Mouse (Mus musculus): ENCODE results near the gene Olfr718-ps1. TPM values are rescaled to one million over a fixed set of nuclear protein-coding genes. Genes with fewer than 3 reads are reported as not detected.

The Olfr718-ps1 gene
- total and polyA plus RNA-seq, 2 experiments from 2014 or later, result not detected

DNA sequence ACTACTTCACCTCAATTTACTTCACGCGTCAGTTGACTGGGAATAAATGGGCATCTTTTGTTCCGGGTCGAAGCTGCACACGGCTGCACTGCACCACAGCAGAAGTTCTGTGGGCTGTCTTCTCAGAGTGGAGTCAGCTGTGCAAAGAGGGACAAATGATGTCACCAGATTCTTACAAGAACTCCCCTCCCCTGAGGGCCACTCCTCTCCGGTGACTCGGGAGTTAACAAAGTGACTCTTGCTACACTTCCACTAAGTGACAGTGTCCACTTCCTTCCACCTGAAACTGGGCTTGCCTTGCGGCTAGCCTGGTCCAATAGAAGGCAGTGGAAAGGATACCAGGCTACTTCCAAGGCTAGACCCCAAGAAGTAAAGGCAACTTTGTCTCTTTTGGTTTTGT, 25.3 kb downstream of the Olfr718-ps1 start:
- H3K4me2 ChIP-seq (ENCODE audit: low read depth), result no peak overlapping the region
- H3K36me3 ChIP-seq (ENCODE audit: insufficient read depth), result no peaks in the 10 kb centered on the region
- peaks cover 8% of the 10 kb centered on the region; the same call in 1 of the 2 replicates for H3K4me1 ChIP-seq (ENCODE audit: insufficient read depth)
- TF ChIP-seq CTCF (IDR thresholded peaks at IDR 0.05; ENCODE audit: low read depth), result no peak
- H3K27ac ChIP-seq (ENCODE audit: low read depth, low read length), result no peak overlapping the region
- DNase-seq, result no peak
- 79% methylated on average over 8 of the region's 8 CpGs for whole genome bisulfite sequencing
- no peaks in the 10 kb centered on the region for H3K9me3 ChIP-seq (ENCODE audit: low read length)
- no peak overlapping the region for H3K9ac ChIP-seq
- ATAC-seq, result no peak
- H3K4me3 ChIP-seq (ENCODE audit: low read depth, low read length), result no peak overlapping the region
- H3K27me3 ChIP-seq (ENCODE audit: insufficient read depth, low read length), result no peaks in the 10 kb centered on the region

DNA sequence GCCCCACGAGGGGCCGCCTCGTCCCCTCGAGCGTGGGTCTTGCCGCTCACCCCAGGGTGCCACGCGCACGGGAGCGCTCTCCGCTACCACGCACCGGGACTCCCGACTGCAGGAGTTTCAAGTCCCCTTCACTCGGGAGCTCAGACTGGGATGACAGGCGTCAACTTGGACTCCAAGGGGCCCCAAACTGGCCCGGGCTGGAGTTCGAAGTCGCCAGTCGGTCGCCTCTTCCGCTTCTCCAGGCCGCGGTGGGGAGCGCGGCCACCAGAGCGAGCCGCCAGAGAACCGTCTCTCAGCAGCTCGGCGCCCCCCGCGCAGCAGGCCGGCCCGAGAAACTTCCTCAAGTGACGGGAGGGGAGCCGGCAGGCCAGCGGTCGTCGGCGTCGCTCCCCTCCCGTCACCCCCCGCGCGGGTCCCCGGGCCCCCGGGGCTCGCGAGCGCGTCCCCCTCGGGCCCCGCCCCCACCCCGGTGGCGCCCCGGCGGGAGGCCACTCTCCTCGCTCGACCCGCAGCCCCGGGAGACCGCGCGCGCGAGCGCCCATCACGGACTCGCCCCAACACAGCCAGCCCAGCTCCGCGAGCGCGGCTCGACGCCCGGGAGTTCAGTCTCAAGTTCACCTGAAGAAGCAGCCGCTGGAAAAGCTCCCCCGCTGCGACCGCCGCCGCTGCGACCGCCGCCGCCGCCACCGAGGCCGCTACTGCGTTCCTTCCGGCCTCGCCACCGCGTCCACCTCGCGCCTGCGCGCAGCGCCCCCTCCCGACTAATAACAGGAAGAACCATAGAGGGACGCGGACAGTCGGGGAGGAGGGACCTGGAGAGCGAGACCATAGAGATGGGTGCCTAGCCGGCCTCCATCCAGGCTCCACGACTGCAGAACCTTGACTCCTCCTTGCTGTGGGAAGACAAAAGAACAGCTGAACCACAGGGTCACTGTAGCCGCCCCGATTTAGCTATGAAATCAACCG, 34.8 kb downstream of the Olfr718-ps1 start, which contains the start of gene Rnf216:
Gene Rnf216, minus strand, starts transcription at position 714 of the 966 bp plus-strand sequence.
- peak; percentile 96 for DNase-seq
- Histone ChIP-seq H3K36me3 (ENCODE audit: insufficient read depth) (0 out of 2 replicates have a peak, but pooled peaks cover 4% of the 10 kb centered on the region), H3K4me3 (ENCODE audit: low read depth, low read length) (peak within 1 kb of the TSS; percentile 99), H3K27ac (ENCODE audit: low read depth, low read length) (peak within 1 kb of the TSS; percentile 79), H3K4me2 (ENCODE audit: low read depth) (peak within 1 kb of the TSS; percentile 88), H3K27me3 (ENCODE audit: insufficient read depth, low read length) (no peaks in the 10 kb centered on the region), H3K9me3 (ENCODE audit: low read length) (no peaks in the 10 kb centered on the region), H3K9ac (peak within 1 kb of the TSS; percentile 66), H3K4me1 (ENCODE audit: insufficient read depth) (no peaks in the 10 kb centered on the region)
- ATAC-seq, result peak; percentile 99
- 4% methylated on average over 107 of the region's 110 CpGs for WGBS
- TF ChIP-seq CTCF (IDR thresholded peaks at IDR 0.05; ENCODE audit: low read depth), result peak; percentile 90

DNA sequence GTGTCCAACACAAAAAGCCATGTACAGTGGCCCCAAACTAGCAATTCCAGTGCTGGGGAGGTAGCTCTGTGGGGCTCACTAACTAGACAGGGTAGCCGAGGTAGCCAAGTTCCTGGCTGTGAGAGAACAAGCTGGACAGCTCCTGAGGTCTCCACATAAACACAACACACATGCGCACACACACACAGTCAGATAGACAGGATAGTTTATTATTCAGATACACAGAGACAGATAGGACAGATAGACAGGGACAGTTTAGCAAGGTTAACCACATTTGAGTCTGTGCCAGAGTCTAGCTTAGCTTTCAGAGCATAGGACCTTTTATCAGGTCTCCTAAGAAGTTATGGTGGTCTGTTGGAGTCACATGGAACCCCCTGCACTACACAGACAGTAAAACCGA, 40.5 kb downstream of the Olfr718-ps1 start:
- 92% methylated on average over 3 of the region's 3 CpGs for WGBS

DNA sequence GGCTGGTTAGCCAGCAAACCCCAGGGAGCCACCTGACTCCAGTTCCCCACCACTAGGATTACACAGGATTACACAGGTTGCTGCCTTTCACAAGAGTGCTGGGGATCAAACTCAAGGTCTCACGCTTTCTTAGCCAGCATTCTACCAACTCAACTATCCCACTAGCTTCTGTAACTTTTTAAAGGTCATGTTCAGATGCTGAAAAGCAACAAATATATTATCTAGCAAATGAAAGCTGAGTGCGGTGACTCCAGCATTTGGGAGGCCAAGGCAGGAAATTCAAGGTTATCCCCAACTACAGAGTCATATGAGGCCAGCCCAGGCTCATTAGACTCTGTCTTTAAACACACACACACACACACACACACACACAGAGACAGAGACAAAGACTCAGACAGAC, 44.1 kb downstream of the Olfr718-ps1 start:
- Histone ChIP-seq H3K27ac (ENCODE audit: low read depth, low read length) (no peak overlapping the region), H3K4me1 (ENCODE audit: insufficient read depth) (no peaks in the 10 kb centered on the region), H3K9ac (no peak overlapping the region), H3K36me3 (ENCODE audit: insufficient read depth) (no peaks in the 10 kb centered on the region), H3K27me3 (ENCODE audit: insufficient read depth, low read length) (no peaks in the 10 kb centered on the region), H3K4me2 (ENCODE audit: low read depth) (no peak overlapping the region), H3K4me3 (ENCODE audit: low read depth, low read length) (no peak overlapping the region), H3K9me3 (ENCODE audit: low read length) (no peaks in the 10 kb centered on the region)
- DNase-seq (no peak), ATAC-seq (no peak)
- no peak for TF ChIP-seq CTCF (IDR thresholded peaks at IDR 0.05; ENCODE audit: low read depth)
- 96% methylated on average over 2 of the region's 2 CpGs for WGBS

More for the DNA sequence above, 40.5 kb downstream of the Olfr718-ps1 start:
- Histone ChIP-seq H3K4me3 (ENCODE audit: low read depth, low read length) (no peak overlapping the region), H3K36me3 (ENCODE audit: insufficient read depth) (0 out of 2 replicates have a peak, but pooled peaks cover 4% of the 10 kb centered on the region), H3K9me3 (ENCODE audit: low read length) (no peaks in the 10 kb centered on the region), H3K27ac (ENCODE audit: low read depth, low read length) (no peak overlapping the region), H3K27me3 (ENCODE audit: insufficient read depth, low read length) (no peaks in the 10 kb centered on the region), H3K4me1 (ENCODE audit: insufficient read depth) (no peaks in the 10 kb centered on the region), H3K4me2 (ENCODE audit: low read depth) (no peak overlapping the region), H3K9ac (no peak overlapping the region)
- DNase-seq, result no peak
- no peak for TF ChIP-seq CTCF (IDR thresholded peaks at IDR 0.05; ENCODE audit: low read depth)
- ATAC-seq, result no peak

DNA sequence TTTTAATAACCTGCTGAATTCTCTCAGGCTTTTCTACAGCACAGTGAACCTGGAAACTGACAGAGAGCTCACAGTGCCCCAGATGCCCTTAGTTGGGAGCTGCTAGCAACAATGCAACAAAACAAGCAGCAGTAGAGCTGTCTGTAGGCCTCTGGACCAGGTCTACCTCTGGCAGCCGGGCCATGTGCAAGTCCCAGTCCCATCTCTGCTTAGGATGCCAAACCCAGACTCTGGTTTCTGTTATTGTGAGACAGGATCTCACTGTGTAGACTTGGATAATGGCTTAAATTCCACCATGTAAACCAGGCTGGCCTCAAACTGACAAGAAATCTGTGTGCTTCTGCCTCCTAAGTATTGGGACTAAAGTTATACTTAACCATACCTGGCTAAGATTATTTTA, 45.8 kb downstream of the Olfr718-ps1 start:
- H3K36me3 ChIP-seq (ENCODE audit: insufficient read depth), result no peaks in the 10 kb centered on the region
- H3K9ac ChIP-seq, result no peak overlapping the region
- no peaks in the 10 kb centered on the region for H3K4me1 ChIP-seq (ENCODE audit: insufficient read depth)
- no peaks in the 10 kb centered on the region for H3K27me3 ChIP-seq (ENCODE audit: insufficient read depth, low read length)
- no peak for ATAC-seq
- no peak overlapping the region for H3K4me2 ChIP-seq (ENCODE audit: low read depth)
- no peak for TF ChIP-seq CTCF (IDR thresholded peaks at IDR 0.05; ENCODE audit: low read depth)
- no peak overlapping the region for H3K27ac ChIP-seq (ENCODE audit: low read depth, low read length)
- 84% methylated on average over 1 of the region's 1 CpGs for WGBS
- no peak overlapping the region for H3K4me3 ChIP-seq (ENCODE audit: low read depth, low read length)
- DNase-seq, result no peak
- H3K9me3 ChIP-seq (ENCODE audit: low read length), result no peaks in the 10 kb centered on the region

DNA sequence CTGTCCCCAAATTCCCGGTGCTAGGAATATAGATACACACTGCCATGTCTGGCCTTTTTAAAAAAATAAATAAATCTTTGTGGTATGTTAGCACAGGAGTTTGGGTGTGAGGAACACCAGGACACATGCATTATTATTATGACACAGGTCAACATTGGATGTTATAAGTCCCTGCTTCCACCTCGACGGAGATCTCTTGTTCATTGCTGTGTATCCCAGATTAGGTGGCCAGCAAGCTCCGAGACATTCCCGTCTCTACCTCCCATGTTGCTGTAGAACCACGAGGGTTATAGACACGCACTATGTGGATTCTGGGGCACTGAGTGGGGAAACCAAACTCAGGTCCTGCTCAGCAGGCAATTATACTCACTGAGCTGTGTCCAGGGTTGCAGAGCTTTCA, 52.1 kb downstream of the Olfr718-ps1 start:
- H3K4me2 ChIP-seq (ENCODE audit: low read depth), result no peak overlapping the region
- H3K27ac ChIP-seq (ENCODE audit: low read depth, low read length), result no peak overlapping the region
- H3K27me3 ChIP-seq (ENCODE audit: insufficient read depth, low read length), result no peaks in the 10 kb centered on the region
- H3K4me1 ChIP-seq (ENCODE audit: insufficient read depth), result no peaks in the 10 kb centered on the region
- DNase-seq (no peak), ATAC-seq (no peak)
- no peak for TF ChIP-seq CTCF (IDR thresholded peaks at IDR 0.05; ENCODE audit: low read depth)
- 92% methylated on average over 7 of the region's 7 CpGs for WGBS
- peaks cover 17% of the 10 kb centered on the region; the same call in 1 of the 2 replicates for H3K36me3 ChIP-seq (ENCODE audit: insufficient read depth)
- H3K9me3 ChIP-seq (ENCODE audit: low read length), result no peaks in the 10 kb centered on the region
- no peak overlapping the region for H3K9ac ChIP-seq
- no peak overlapping the region for H3K4me3 ChIP-seq (ENCODE audit: low read depth, low read length)

DNA sequence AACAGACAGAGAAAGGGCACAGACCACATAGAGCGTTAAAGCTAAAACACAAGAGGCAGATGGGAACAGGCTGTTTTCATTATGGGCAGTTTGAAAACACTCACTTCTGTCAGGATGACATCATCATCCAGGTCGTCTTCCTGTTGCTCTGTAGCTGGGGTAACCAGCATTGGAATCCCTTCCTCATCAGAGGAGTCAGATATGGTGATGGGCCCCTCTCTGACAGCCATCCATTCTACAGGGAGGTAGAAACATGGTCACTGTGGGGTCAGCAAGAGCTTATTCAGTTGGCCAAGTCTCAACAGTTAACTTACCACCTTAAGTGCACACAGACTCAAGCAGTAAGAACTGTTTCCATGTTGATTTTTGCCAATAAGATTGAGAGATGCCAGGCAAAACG, 54.5 kb downstream of the Olfr718-ps1 start:
- DNase-seq (no peak), ATAC-seq (no peak)
- no peak overlapping the region for H3K9ac ChIP-seq
- H3K9me3 ChIP-seq (ENCODE audit: low read length), result no peaks in the 10 kb centered on the region
- H3K27ac ChIP-seq (ENCODE audit: low read depth, low read length), result no peak overlapping the region
- TF ChIP-seq CTCF (IDR thresholded peaks at IDR 0.05; ENCODE audit: low read depth), result no peak
- H3K27me3 ChIP-seq (ENCODE audit: insufficient read depth, low read length), result no peaks in the 10 kb centered on the region
- H3K4me1 ChIP-seq (ENCODE audit: insufficient read depth), result no peaks in the 10 kb centered on the region
- H3K4me2 ChIP-seq (ENCODE audit: low read depth), result no peak overlapping the region
- 63% methylated on average over 3 of the region's 3 CpGs for WGBS
- peaks cover 34% of the 10 kb centered on the region for H3K36me3 ChIP-seq (ENCODE audit: insufficient read depth)
- no peak overlapping the region for H3K4me3 ChIP-seq (ENCODE audit: low read depth, low read length)
